Mouse (Mus musculus) splenic B cell, adult 2 months (primary cell): Measurements from ENCODE around the gene Cubn.

Source experiments
- DNase-seq: peaks from one replicate; pipeline ENCODE4 v3.0.0-alpha.2; 2011; ENCODE audit warnings: low read depth, low spot score
- H3K27me3 ChIP-seq: 2 replicates; pipeline ENCODE4 v1.6.1; 2012; ENCODE audit warnings: mild to moderate bottlenecking, low read length, moderate library complexity, mixed read lengths; ENCODE audit not compliant: control insufficient read depth, poor library complexity, insufficient read depth, severe bottlenecking
- H3K36me3 ChIP-seq: 2 replicates; pipeline ENCODE4 v1.6.1; 2012; ENCODE audit warnings: mild to moderate bottlenecking, low read length, moderate library complexity, mixed read lengths; ENCODE audit not compliant: control insufficient read depth, poor library complexity, insufficient read depth, severe bottlenecking

Gene Cubn

GRCm38 (mm10) chr2:13491734-13492133 is at the start of gene Cubn:
Gene Cubn (minus strand): TSS chr2:13491813.
- DNase-seq: no peak
- H3K27me3 ChIP-seq: no peaks in the 10 kb centered on the region
- H3K36me3 ChIP-seq: no peaks in the 10 kb centered on the region

- DNase-seq: no peak
- H3K36me3 ChIP-seq: no peaks in the 10 kb centered on the region
- H3K27me3 ChIP-seq: no peaks in the 10 kb centered on the region
Measured at GRCm38 (mm10) chr2:13539860-13540259, 48.2 kb upstream of the Cubn start.

GRCm38 (mm10) chr2:13538704-13539377 is 47.2 kb upstream of the Cubn start:
- H3K36me3 ChIP-seq: no peaks in the 10 kb centered on the region
- no peaks in the 10 kb centered on the region for H3K27me3 ChIP-seq
- DNase-seq: no peak

GRCm38 (mm10) chr2:13538258-13538657 is 46.6 kb upstream of the Cubn start:
- Histone ChIP-seq H3K27me3 (no peaks in the 10 kb centered on the region), H3K36me3 (no peaks in the 10 kb centered on the region)
- no peak for DNase-seq

- H3K27me3 ChIP-seq: no peaks in the 10 kb centered on the region
- DNase-seq: peak; percentile 56
- H3K36me3 ChIP-seq: no peaks in the 10 kb centered on the region
Measured at GRCm38 (mm10) chr2:13537733-13538132, 46.1 kb upstream of the Cubn start.

GRCm38 (mm10) chr2:13536747-13537146 is 45.1 kb upstream of the Cubn start:
- no peaks in the 10 kb centered on the region for H3K27me3 ChIP-seq
- H3K36me3 ChIP-seq: no peaks in the 10 kb centered on the region
- DNase-seq: peak; percentile 13

- no peaks in the 10 kb centered on the region for H3K27me3 ChIP-seq
- no peak for DNase-seq
- no peaks in the 10 kb centered on the region for H3K36me3 ChIP-seq
Measured at GRCm38 (mm10) chr2:13530639-13531038, 39.0 kb upstream of the Cubn start.

- no peak for DNase-seq
- H3K27me3 ChIP-seq: no peaks in the 10 kb centered on the region
Measured at GRCm38 (mm10) chr2:13529253-13529933, 37.8 kb upstream of the Cubn start.

GRCm38 (mm10) chr2:13527531-13527930 is 35.9 kb upstream of the Cubn start:
- Histone ChIP-seq H3K27me3 (no peaks in the 10 kb centered on the region), H3K36me3 (no peaks in the 10 kb centered on the region)
- no peak for DNase-seq

More at GRCm38 (mm10) chr2:13529253-13529933, 37.8 kb upstream of the Cubn start:
- H3K36me3 ChIP-seq: no peaks in the 10 kb centered on the region

- no peaks in the 10 kb centered on the region; the same call in 1 of the 2 replicates for H3K36me3 ChIP-seq
- no peak for DNase-seq
- H3K27me3 ChIP-seq: no peaks in the 10 kb centered on the region
Measured at GRCm38 (mm10) chr2:13527125-13527524, 35.5 kb upstream of the Cubn start.

GRCm38 (mm10) chr2:13526205-13526604 is 34.6 kb upstream of the Cubn start:
- Histone ChIP-seq H3K36me3 (no peaks in the 10 kb centered on the region; the same call in 1 of the 2 replicates), H3K27me3 (no peaks in the 10 kb centered on the region)
- no peak for DNase-seq

- Histone ChIP-seq H3K27me3 (no peaks in the 10 kb centered on the region), H3K36me3 (peaks cover 4% of the 10 kb centered on the region)
- no peak for DNase-seq
Measured at GRCm38 (mm10) chr2:13523540-13524456, 32.2 kb upstream of the Cubn start.

GRCm38 (mm10) chr2:13522106-13522505 is 30.5 kb upstream of the Cubn start:
- H3K27me3 ChIP-seq: no peaks in the 10 kb centered on the region
- no peak for DNase-seq
- H3K36me3 ChIP-seq: peaks cover 4% of the 10 kb centered on the region

GRCm38 (mm10) chr2:13514949-13515348 is 23.3 kb upstream of the Cubn start:
- no peak for DNase-seq
- no peaks in the 10 kb centered on the region for H3K27me3 ChIP-seq
- peaks cover 3% of the 10 kb centered on the region; the same call in 1 of the 2 replicates for H3K36me3 ChIP-seq

- Histone ChIP-seq H3K36me3 (no peaks in the 10 kb centered on the region), H3K27me3 (no peaks in the 10 kb centered on the region)
- no peak for DNase-seq
Measured at GRCm38 (mm10) chr2:13502717-13503116, 11.1 kb upstream of the Cubn start.
